Mouse (Mus musculus): ENCODE measurements around the gene Olfr464. TPM values are rescaled to one million over a fixed set of nuclear protein-coding genes. Genes with fewer than 3 reads are reported as not detected.

Olfr464 gene
- polyA plus RNA-seq, 2 experiments = not detected

DNA sequence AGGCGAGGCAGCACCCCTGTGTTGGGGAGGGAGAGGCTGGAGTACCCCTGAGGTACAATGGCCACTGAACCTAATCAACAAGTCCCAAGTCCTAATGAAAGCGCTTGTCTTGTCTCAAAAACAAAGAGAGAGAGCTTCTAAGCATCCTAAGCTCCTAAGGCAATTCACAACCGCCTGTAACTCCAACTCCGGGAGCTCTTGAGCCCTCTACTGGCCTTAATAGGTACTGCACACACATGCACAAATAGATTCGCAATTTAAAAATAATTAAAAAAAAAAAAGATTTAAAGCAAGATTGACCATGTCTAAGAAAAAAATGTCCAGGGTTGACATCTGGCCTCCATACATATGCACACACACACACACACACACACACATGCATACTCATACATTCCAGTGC lies 37.3 kb downstream of the Olfr464 start:
- 0 out of 2 replicates have a peak, but pooled peaks cover 2% of the 10 kb centered on the region for H3K4me1 ChIP-seq (ENCODE audit: control insufficient read depth, insufficient read depth, low read length)
- 40% methylated on average over 5 of the region's 5 CpGs for WGBS
- H3K4me3 ChIP-seq (replicated peaks; ENCODE audit: low read length) = no peak overlapping the region
- H3K9me3 ChIP-seq (ENCODE audit: control insufficient read depth, low read length) = no peaks in the 10 kb centered on the region
- H3K9ac ChIP-seq (ENCODE audit: low read depth, low read length, severe bottlenecking) = no peak overlapping the region
- TF ChIP-seq POLR2A (IDR thresholded peaks at IDR 0.05; ENCODE audit: borderline replicate concordance, extremely low read depth, insufficient read depth, insufficient read length) = no peak
- no peak overlapping the region for H3K4me2 ChIP-seq (replicated peaks; ENCODE audit: low read depth, low read length, severe bottlenecking)
- no peaks in the 10 kb centered on the region for H3K36me3 ChIP-seq (ENCODE audit: control insufficient read depth, insufficient read depth, low read length)
- no peak overlapping the region for H3K27ac ChIP-seq (replicated peaks; ENCODE audit: low read depth, low read length)
- ATAC-seq (ENCODE audit: low FRiP score, low read depth) (no peak), DNase-seq (ENCODE audit: low spot score) (no peak)
- H3K27me3 ChIP-seq (ENCODE audit: control insufficient read depth, insufficient read depth, low read length) = no peaks in the 10 kb centered on the region

DNA sequence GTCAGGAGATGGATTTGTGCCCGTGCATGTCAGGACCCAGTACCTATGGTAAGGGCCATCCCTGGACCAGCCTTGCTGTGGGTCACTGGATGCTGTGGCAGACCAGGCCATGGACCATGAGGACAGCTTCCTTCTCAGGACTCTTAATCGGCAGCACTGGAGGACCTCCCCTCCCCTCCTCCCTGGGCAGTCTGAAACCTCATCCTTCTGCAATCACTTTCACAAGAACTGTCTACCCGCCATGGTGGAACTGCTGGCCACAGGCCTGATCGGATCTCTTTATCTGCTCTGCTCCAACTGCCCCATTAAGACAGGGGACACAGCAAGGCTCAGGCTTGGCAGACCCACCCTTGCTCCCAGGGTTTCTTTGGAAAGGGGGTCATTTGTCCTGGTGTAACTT lies 39.1 kb downstream of the Olfr464 start:
- H3K9ac ChIP-seq (ENCODE audit: low read depth, low read length, severe bottlenecking) = no peak overlapping the region
- H3K4me1 ChIP-seq (ENCODE audit: control insufficient read depth, insufficient read depth, low read length) = 0 out of 2 replicates have a peak, but pooled peaks cover 2% of the 10 kb centered on the region
- no peak overlapping the region for H3K4me3 ChIP-seq (replicated peaks; ENCODE audit: low read length)
- no peaks in the 10 kb centered on the region for H3K27me3 ChIP-seq (ENCODE audit: control insufficient read depth, insufficient read depth, low read length)
- no peak for ATAC-seq (ENCODE audit: low FRiP score, low read depth)
- H3K27ac ChIP-seq (replicated peaks; ENCODE audit: low read depth, low read length) = no peak overlapping the region
- no peaks in the 10 kb centered on the region for H3K9me3 ChIP-seq (ENCODE audit: control insufficient read depth, low read length)
- no peaks in the 10 kb centered on the region for H3K36me3 ChIP-seq (ENCODE audit: control insufficient read depth, insufficient read depth, low read length)
- no peak for TF ChIP-seq POLR2A (IDR thresholded peaks at IDR 0.05; ENCODE audit: borderline replicate concordance, extremely low read depth, insufficient read depth, insufficient read length)
- H3K4me2 ChIP-seq (replicated peaks; ENCODE audit: low read depth, low read length, severe bottlenecking) = no peak overlapping the region
- no peak for DNase-seq (ENCODE audit: low spot score)
- 70% methylated on average over 4 of the region's 4 CpGs for WGBS

DNA sequence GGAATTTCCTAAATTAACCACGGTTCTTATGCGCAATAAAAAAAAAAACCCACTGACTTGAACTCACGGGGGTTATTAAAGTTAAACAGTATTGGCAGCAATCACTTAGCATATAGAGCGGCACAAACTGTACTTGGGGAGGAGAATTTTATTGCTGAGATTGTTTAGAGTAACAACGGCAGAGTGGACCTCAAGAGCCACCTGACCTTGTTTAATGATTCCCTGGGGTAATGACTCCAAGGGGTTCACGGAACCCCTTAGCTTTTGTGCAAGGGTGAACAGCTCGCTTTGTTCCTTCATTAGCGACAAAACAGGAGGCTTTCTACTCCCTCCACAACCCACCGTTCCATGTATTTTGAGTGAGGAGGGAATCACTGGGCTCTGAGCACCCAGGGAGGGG lies 40.9 kb downstream of the Olfr464 start:
- no peak for TF ChIP-seq POLR2A (IDR thresholded peaks at IDR 0.05; ENCODE audit: borderline replicate concordance, extremely low read depth, insufficient read depth, insufficient read length)
- DNase-seq (ENCODE audit: low spot score) = no peak
- H3K4me2 ChIP-seq (replicated peaks; ENCODE audit: low read depth, low read length, severe bottlenecking) = 0 out of 2 replicates have a peak overlapping the region, but pooled peaks have one; percentile 7
- no peaks in the 10 kb centered on the region for H3K36me3 ChIP-seq (ENCODE audit: control insufficient read depth, insufficient read depth, low read length)
- H3K9ac ChIP-seq (ENCODE audit: low read depth, low read length, severe bottlenecking) = no peak overlapping the region
- no peak overlapping the region for H3K4me3 ChIP-seq (replicated peaks; ENCODE audit: low read length)
- no peaks in the 10 kb centered on the region for H3K27me3 ChIP-seq (ENCODE audit: control insufficient read depth, insufficient read depth, low read length)
- H3K9me3 ChIP-seq (ENCODE audit: control insufficient read depth, low read length) = no peaks in the 10 kb centered on the region
- WGBS = 32% methylated on average over 9 of the region's 9 CpGs
- no peak for ATAC-seq (ENCODE audit: low FRiP score, low read depth)
- H3K4me1 ChIP-seq (ENCODE audit: control insufficient read depth, insufficient read depth, low read length) = 0 out of 2 replicates have a peak, but pooled peaks cover 2% of the 10 kb centered on the region
- no peak overlapping the region for H3K27ac ChIP-seq (replicated peaks; ENCODE audit: low read depth, low read length)

DNA sequence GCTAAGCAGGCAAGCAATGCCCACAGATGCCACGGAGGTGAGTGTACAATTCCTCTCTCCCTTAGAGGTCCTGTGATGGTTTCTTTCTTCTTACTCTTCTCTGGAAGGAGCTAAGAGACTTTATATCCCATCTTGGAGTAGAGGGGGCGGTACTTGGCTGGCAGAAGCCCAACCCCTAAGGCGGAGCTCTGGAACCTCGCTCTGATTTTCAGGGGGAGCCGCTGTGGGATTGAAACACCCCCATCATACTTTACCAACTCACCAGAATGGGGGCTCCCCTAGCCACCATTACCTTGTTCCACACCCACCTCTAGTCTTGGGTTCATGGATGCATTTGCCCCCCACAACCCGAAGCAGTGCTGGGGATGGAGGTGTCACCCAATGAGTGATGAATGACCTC lies 45.3 kb downstream of the Olfr464 start, which contains the start of gene Epx:
Epx (minus strand) TSS at position 101 of the 400 bp plus-strand sequence.
- Histone ChIP-seq H3K4me1 (ENCODE audit: control insufficient read depth, insufficient read depth, low read length) (peaks cover 9% of the 10 kb centered on the region; the same call in 1 of the 2 replicates), H3K27ac (replicated peaks; ENCODE audit: low read depth, low read length) (no peak within 1 kb of the TSS), H3K9me3 (ENCODE audit: control insufficient read depth, low read length) (no peaks in the 10 kb centered on the region), H3K9ac (ENCODE audit: low read depth, low read length, severe bottlenecking) (no peak within 1 kb of the TSS), H3K4me2 (replicated peaks; ENCODE audit: low read depth, low read length, severe bottlenecking) (no peak within 1 kb of the TSS), H3K36me3 (ENCODE audit: control insufficient read depth, insufficient read depth, low read length) (no peaks in the 10 kb centered on the region), H3K4me3 (replicated peaks; ENCODE audit: low read length) (no peak within 1 kb of the TSS), H3K27me3 (ENCODE audit: control insufficient read depth, insufficient read depth, low read length) (no peaks in the 10 kb centered on the region)
- no peak for DNase-seq (ENCODE audit: low spot score)
- ATAC-seq (ENCODE audit: low FRiP score, low read depth) = no peak
- no peak for TF ChIP-seq POLR2A (IDR thresholded peaks at IDR 0.05; ENCODE audit: borderline replicate concordance, extremely low read depth, insufficient read depth, insufficient read length)
- 83% methylated on average over 6 of the region's 6 CpGs for WGBS

DNA sequence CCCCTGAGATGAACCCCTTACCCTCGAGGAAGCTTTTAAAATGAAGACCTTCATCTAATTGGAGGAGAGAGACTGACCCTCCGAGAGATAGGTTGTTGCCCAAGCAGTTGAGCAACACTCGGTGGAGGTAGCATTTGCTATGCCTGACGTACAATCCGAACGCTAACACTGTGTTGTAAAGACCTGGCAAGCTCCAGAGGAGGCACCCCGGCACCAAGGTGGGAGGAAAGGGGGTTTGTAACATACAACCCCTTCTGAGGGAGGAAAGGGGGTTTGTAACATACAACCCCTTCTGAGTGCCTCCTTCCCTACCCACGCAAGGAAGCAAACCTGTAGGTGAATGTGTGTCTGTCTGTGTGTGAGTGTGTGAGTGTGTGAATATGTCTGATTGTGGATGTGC lies 49.0 kb downstream of the Olfr464 start:
- Histone ChIP-seq H3K4me2 (replicated peaks; ENCODE audit: low read depth, low read length, severe bottlenecking) (peak overlapping the region; percentile 11; the same call in 1 of the 2 replicates), H3K27me3 (ENCODE audit: control insufficient read depth, insufficient read depth, low read length) (no peaks in the 10 kb centered on the region), H3K4me1 (ENCODE audit: control insufficient read depth, insufficient read depth, low read length) (peaks cover 7% of the 10 kb centered on the region; the same call in 1 of the 2 replicates), H3K9me3 (ENCODE audit: control insufficient read depth, low read length) (no peaks in the 10 kb centered on the region), H3K9ac (ENCODE audit: low read depth, low read length, severe bottlenecking) (no peak overlapping the region), H3K36me3 (ENCODE audit: control insufficient read depth, insufficient read depth, low read length) (no peaks in the 10 kb centered on the region), H3K4me3 (replicated peaks; ENCODE audit: low read length) (no peak overlapping the region), H3K27ac (replicated peaks; ENCODE audit: low read depth, low read length) (no peak overlapping the region)
- WGBS = 23% methylated on average over 8 of the region's 8 CpGs
- ATAC-seq (ENCODE audit: low FRiP score, low read depth) = no peak
- DNase-seq (ENCODE audit: low spot score) = no peak
- no peak for TF ChIP-seq POLR2A (IDR thresholded peaks at IDR 0.05; ENCODE audit: borderline replicate concordance, extremely low read depth, insufficient read depth, insufficient read length)

Measured in limb, embryonic 14.5 days (tissue).